Mouse (Mus musculus): ENCODE results near the gene Cst7. TPM values are rescaled to one million over a fixed set of nuclear protein-coding genes. Genes with fewer than 3 reads are reported as not detected.
A peak's percentile ranks its signal among the peaks of the same experiment; 100 is the strongest.
"Not testable (repeated sequence)": the region's sequence is repeated elsewhere in the genome, so short reads cannot be mapped to it uniquely, and the experiment has no call there.

The Cst7 gene
- under 1 TPM in 1 of 2 experiments, not detected in 1; 0.27 TPM for total RNA-seq (2021)

DNA sequence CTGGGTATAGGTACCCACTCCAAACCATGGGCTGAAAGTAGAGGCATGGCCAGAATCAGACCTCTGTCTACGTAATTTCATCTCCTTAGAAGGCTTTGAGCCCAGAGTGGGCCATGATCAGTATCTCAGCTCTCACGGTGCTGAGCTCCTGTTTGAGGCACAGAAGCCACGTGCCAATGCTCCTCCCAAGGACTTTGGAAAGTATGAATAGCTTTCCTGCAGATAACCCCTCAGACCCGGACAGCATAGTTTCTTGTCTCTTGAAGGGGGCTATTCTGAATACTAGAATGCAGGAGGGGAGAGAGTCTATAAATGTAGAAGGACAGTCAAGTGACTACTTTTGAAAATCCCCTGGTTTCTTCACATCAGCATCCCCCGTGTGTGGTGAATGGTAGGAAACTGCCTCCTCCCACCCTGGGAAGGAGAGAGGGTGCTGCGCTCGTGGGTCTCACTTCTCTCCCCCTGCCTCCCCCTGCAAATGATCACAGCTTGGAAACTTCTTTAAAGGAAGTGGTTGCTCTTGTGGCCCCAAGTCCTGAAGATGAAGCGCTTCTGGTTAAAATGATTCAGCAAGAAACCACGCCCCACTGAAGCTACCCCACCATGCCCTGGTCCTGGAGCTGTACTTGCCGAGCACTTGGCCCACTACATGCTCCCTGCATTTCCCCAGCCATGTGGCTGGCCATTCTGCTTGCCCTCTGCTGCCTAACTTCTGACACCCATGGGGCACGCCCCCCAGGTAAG, at the start of gene Cst7:
Gene Cst7 (plus strand): TSS at position 569 of the 744 bp plus-strand sequence.
- DNase-seq (ENCODE audit: extremely low spot score in 1 of 2, low spot score in 1 of 2) = no peak

GRCm38 (mm10) chr2:150525703-150526207, 44.5 kb upstream of the Cst7 start:
- no peak for DNase-seq (ENCODE audit: extremely low spot score in 1 of 2, low spot score in 1 of 2)

GRCm38 (mm10) chr2:150549576-150549975, 20.6 kb upstream of the Cst7 start:
- not testable (repeated sequence) for DNase-seq (ENCODE audit: extremely low spot score in 1 of 2, low spot score in 1 of 2)

- peak in 1 of 2 experiments; percentile 25 for DNase-seq (ENCODE audit: extremely low spot score in 1 of 2, low spot score in 1 of 2)
Measured at GRCm38 (mm10) chr2:150558568-150558967, 11.6 kb upstream of the Cst7 start.

- DNase-seq (ENCODE audit: extremely low spot score in 1 of 2, low spot score in 1 of 2) = no peak
Measured at GRCm38 (mm10) chr2:150567051-150567450, 3.2 kb upstream of the Cst7 start.

DNA sequence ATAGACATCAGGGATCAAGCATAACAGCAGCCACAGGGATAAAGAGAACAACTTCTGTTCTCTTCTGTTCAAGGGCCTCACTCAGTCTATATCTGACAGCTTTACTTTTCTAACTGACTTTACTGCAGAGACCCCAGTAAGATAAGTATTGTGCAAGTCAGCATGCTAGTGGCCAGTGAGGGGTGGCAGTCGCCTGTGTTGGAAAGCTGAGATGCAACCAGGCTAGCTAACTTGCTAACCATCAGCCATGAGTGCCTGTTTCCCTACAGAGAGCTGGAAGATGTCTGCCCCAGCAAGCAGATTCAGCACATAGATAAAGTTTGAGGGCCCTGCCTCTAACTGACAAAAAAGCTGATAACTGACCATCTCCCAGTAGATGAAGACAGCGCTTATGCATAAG, 546 bp downstream of the Cst7 start:
- DNase-seq (ENCODE audit: extremely low spot score in 1 of 2, low spot score in 1 of 2) = no peak

DNA sequence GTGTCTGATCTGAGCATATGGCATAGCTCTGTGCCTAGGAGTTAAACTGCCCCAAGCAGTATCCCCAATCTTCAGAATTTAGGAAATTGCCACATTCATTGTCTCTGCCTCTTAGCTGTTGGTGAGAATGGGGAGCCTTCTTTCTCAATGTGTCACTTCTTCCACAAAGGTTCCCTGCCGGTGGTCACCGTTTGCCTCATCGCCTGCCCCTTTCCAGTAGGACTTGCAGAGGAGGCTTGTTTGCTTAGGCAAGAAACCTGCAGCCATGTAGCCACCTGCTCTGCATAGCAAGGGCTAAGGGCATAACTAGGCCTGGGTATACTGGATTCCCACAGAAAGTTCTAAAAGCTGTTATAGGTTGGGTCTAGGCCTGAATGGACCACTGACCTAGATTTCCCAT, 2.2 kb downstream of the Cst7 start:
- no peak for DNase-seq (ENCODE audit: extremely low spot score in 1 of 2, low spot score in 1 of 2)

- no peak for DNase-seq (ENCODE audit: extremely low spot score in 1 of 2, low spot score in 1 of 2)
Measured at GRCm38 (mm10) chr2:150576256-150576655, 6.0 kb downstream of the Cst7 start.

DNA sequence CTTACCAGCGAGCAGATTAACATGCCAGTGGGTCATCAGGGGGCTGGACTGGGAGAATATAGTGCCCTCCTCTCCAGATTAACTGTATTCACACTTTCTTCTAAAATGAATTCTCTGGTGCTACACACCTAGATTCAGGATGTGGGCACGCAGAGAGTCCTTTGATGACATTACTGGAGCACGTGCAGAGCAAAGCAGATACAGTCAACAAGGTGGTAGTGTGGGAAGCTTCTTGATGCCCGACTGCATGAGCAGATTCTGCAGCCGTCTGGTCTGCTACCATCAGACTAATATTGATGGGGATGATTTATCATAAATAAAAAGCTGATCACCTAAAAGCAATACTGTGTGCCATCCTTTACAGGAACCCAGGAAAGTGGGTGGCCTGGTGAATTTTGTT, 8.4 kb downstream of the Cst7 start:
- DNase-seq (ENCODE audit: extremely low spot score in 1 of 2, low spot score in 1 of 2) = no peak

GRCm38 (mm10) chr2:150579628-150580027, 9.4 kb downstream of the Cst7 start:
- no peak for DNase-seq (ENCODE audit: extremely low spot score in 1 of 2, low spot score in 1 of 2)

GRCm38 (mm10) chr2:150589076-150589475, 18.9 kb downstream of the Cst7 start:
- DNase-seq (ENCODE audit: extremely low spot score in 1 of 2, low spot score in 1 of 2) = no peak

DNA sequence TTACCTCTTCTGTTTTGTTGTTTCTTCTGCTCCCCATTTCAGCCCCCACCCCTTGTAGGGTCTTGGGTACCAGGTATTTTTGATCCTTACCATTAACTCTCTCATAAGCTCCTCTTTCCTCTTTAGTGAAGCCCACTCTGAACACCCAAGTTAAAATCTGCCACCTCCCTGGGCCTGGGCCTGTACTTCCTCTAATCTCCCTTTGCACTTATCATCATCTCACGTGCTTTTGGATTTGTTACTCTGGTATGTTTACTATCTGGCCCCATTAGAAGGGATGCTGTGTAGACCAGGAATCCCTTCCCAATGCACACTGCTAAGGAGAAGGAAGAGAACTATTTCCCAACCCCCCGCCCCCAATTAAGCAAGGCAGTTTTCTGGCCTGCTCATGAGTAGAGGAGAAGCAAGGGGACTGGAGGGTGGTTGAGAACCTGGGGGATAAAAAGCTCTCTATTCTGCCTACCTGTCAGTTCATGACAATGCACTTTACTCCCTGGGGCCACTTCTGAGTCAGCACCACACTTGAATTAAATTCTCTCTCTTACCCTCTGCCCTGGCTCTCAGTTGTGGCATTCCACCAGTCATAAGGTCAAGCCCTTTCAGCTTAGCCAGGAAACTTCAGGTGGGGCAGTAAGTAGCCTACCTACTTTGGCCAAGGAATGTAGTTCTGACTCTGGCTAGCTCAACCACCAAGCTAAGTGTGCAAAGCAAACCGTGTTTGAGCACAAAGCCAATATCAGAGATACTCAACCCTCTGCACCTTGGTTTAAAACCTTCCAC, 25.4 kb downstream of the Cst7 start:
- no peak for DNase-seq (ENCODE audit: extremely low spot score in 1 of 2, low spot score in 1 of 2)

DNA sequence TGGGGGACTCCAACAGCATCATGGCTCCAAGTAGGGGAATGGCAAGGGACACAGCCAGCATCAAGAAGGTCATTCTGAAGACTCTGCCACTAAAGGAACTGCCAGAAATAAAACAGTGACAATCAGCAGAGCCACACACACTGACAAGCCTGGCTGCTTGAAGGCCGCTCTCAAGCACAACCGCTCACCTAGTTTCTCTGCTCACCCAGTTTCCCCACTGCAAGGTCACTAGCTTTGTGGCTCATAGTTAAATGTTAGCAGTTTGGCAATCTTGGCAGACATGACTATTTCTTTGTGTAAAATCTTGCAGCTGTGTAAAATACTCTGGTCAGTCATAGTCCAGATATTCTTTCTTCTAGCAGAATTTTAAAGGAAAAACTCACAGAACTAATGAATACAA, 30.0 kb downstream of the Cst7 start:
- no peak for DNase-seq (ENCODE audit: extremely low spot score in 1 of 2, low spot score in 1 of 2)

DNA sequence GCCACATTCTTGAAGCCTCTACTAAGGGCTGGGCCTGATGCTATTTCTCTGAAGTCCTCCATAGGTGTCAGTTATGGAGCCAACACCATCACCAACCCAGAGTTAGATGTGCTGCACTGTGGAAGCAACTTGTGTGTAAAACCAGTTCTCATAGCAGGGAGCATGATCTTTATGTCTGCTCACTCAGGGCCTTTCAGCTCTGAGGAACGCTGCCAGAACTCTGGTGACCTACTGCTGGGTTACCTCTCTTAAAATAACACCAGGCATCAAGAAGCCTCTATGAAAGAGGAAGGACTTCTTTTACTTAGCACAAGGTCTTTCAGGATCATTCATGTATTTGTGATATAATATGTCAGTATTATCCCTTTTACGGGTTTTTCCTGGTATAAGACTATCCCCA, 32.0 kb downstream of the Cst7 start:
- no peak for DNase-seq (ENCODE audit: extremely low spot score in 1 of 2, low spot score in 1 of 2)

DNA sequence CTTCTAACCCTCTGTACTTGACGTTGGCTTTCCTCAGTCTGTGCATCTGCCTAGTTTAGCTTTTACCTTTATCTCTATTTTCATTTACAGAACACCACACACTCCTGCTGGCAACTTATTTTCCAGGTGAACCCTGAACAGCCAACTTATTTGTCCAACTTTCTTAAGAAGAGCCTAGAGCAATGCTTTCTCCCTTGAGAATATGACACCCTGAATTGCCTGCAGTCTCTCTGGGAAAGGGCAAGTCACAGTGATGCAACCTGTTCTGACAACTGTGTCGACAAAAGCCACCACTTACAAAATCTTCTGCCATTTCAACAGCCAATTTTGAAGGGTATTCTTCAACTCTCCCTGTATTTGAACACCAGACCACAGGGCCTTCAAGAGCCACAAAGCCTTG, 34.6 kb downstream of the Cst7 start:
- DNase-seq (ENCODE audit: extremely low spot score in 1 of 2, low spot score in 1 of 2) = no peak

GRCm38 (mm10) chr2:150607086-150607485, 36.9 kb downstream of the Cst7 start:
- DNase-seq (ENCODE audit: extremely low spot score in 1 of 2, low spot score in 1 of 2) = no peak

- peak; percentile 94 for DNase-seq (ENCODE audit: extremely low spot score in 1 of 2, low spot score in 1 of 2)
Measured at GRCm38 (mm10) chr2:150608087-150608799, 38.0 kb downstream of the Cst7 start, which contains the start of gene Apmap. Gene Apmap, minus strand, starts transcription at chr2:150608567.

GRCm38 (mm10) chr2:150608872-150609560, 38.8 kb downstream of the Cst7 start:
- peak; percentile 17 to 56 for DNase-seq (ENCODE audit: extremely low spot score in 1 of 2, low spot score in 1 of 2)

- DNase-seq (ENCODE audit: extremely low spot score in 1 of 2, low spot score in 1 of 2) = no peak
Measured at GRCm38 (mm10) chr2:150610097-150610496, 39.9 kb downstream of the Cst7 start.

GRCm38 (mm10) chr2:150621698-150622097, 51.5 kb downstream of the Cst7 start:
- no peak for DNase-seq (ENCODE audit: extremely low spot score in 1 of 2, low spot score in 1 of 2)

Measured in layer of hippocampus, postnatal 25 days (tissue).